Mouse (Mus musculus) naive thymus-derived CD4-positive, alpha-beta T cell, adult 5 months (primary cell): ENCODE measurements around the gene Pbdc1. TPM values are rescaled to one million over a fixed set of nuclear protein-coding genes. Genes with fewer than 3 reads are reported as not detected.

Source experiments
- polyA plus RNA-seq: library from polyadenylated mRNA; unstranded; fragments of 100-300 nt; shearing (Covaris generic); gene quantifications from one replicate; pipeline ENCODE4 v1.2.1, GENCODE M21; 2017

Pbdc1 gene
- 29.2 TPM for polyA plus RNA-seq

DNA sequence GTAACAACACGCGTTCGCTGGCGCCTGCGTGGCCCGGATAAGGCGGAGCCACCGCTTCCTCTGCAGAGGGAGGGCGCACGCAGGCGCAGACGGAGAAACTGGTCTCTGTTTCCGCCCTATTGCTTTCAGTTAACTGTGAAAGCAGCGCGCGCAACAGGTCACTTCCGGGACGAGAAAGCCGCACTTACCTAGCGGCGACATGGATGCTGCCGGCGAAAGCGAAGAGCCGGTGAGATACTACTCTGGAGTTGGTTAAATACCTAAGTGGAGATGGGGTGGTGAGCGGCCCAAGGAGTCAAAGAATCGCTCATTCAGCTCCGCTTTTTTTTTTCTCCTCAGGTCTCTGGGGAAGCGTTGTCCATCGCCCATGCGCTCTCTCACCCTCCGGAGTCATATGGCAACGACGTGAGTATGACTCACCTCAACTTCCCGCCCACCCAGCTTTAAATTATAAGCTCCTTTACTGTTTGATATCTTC, at the start of gene Pbdc1:
Gene Pbdc1, plus strand, starts transcription at position 142 of the 478 bp plus-strand sequence.

DNA sequence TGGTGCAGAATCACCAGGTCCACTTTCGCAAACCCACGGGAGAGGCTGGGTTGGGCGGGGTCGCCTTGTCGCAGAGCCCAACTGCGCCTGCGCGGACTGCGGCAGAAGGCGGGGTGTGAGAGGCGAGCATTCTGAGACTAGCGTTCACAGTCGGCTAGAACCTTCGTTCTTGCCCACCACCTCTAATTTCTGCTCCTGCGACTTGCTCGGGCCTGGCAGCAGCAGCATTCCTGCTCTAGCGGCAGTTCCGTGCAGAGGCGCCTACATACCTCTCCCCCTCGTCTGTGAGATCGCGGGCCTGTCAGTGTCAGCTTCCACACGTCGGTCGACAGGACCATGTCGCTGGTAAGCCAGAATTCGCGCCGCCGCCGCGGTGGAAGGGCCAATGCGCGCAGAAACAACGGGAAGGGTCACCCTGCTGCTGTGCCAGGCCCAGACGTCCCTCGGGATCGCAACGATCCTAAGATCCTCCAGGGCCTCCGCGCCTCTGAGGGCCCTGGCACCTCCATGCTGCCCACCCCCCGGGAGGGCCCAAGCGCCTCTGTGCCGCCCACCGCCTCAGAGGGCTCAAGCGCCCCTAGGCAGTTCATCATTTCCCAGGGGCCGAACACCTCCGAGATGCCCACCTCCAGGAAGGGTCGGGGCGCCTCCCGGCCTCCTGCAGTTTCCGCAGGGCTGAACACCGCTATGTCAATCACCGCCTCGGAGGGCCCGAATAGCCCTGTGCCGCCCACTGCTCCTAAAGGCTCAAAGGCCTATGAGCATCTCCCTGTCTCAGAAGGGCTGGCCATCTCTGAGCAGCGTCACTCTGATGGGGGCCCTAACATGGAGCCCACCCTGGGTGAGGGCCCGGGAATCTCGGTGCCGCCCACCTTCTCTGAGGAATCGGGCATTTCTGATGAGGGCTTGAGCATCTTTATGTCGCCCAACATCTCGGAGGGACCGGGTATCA, 41.0 kb downstream of the Pbdc1 start, which contains the start of gene Magee1:
Gene Magee1, plus strand, starts transcription at position 104 of the 952 bp plus-strand sequence.

Other genes with a start within 250 kb of the Pbdc1 start
- gene Magee2, start 222.5 kb upstream of the Pbdc1 start, polyA plus RNA-seq = not detected
- 5.0 TPM for gene Magee1, start 40.6 kb downstream of the Pbdc1 start, polyA plus RNA-seq